31 mouse cellular contexts compared by ENCODE assay signal in genomic region chr11:69933066-69933465, GRCm38 (mm10). TPM values are rescaled to one million over a fixed set of nuclear protein-coding genes. Genes with fewer than 3 reads are reported as not detected.
"Had no signal": no experiment of that assay in that cellular context is flagged by ENCODE, and none has a peak within 500 bp of the region (broad histone marks: within the 10 kb centered on the region; RNA-seq: fewer than 3 reads in every experiment).

No protein-coding gene starts in this region.

- H3K4me3 ChIP-seq: embryonic facial prominence, embryonic 10.5 days; embryonic facial prominence, embryonic 12.5 days; embryonic facial prominence, embryonic 13.5 days; embryonic facial prominence, embryonic 15.5 days; erythroblast, embryonic 14.5 days; forebrain, embryonic 12.5 days; forebrain, embryonic 13.5 days; forebrain, embryonic 15.5 days; gastrocnemius, adult 2 months; heart, adult 2 months had no signal

- ATAC-seq: forebrain, embryonic 13.5 days; forebrain, embryonic 14.5 days; forebrain, embryonic 15.5 days; forebrain, embryonic 16.5 days; forebrain, postnatal 0 days had no signal

- H3K27ac ChIP-seq: embryonic facial prominence, embryonic 10.5 days; embryonic facial prominence, embryonic 12.5 days; embryonic facial prominence, embryonic 13.5 days; embryonic facial prominence, embryonic 15.5 days; forebrain, embryonic 12.5 days; forebrain, embryonic 13.5 days; forebrain, embryonic 15.5 days; heart, adult 2 months had no signal

- DNase-seq: cerebellum, adult 9-11 months; cerebellum, postnatal 10 days; cerebellum, postnatal 14 days; cerebellum, postnatal 25 days; cerebellum, postnatal 36 days; embryo, embryonic 11 days; forebrain, postnatal 0 days; gastrocnemius, adult 2 months; gastrocnemius, postnatal 10 days; gastrocnemius, postnatal 14 days; gastrocnemius, postnatal 25 days; gastrocnemius, postnatal 36 days; heart, adult 11 months; heart, adult 18-20 months; heart, adult 2 months had no signal

- H3K36me3 ChIP-seq: embryonic facial prominence, embryonic 10.5 days; embryonic facial prominence, embryonic 12.5 days; embryonic facial prominence, embryonic 13.5 days; embryonic facial prominence, embryonic 15.5 days; forebrain, embryonic 10.5 days; forebrain, embryonic 12.5 days; forebrain, embryonic 15.5 days had no signal

- H3K9me3 ChIP-seq: embryonic facial prominence, embryonic 10.5 days; embryonic facial prominence, embryonic 12.5 days; embryonic facial prominence, embryonic 13.5 days; embryonic facial prominence, embryonic 15.5 days; forebrain, embryonic 10.5 days; forebrain, embryonic 12.5 days; forebrain, embryonic 13.5 days; forebrain, embryonic 15.5 days had no signal

- H3K4me2 ChIP-seq: embryonic facial prominence, embryonic 12.5 days; embryonic facial prominence, embryonic 13.5 days; embryonic facial prominence, embryonic 15.5 days; forebrain, embryonic 12.5 days; forebrain, embryonic 13.5 days; forebrain, embryonic 15.5 days had no signal

- H3K9ac ChIP-seq: embryonic facial prominence, embryonic 12.5 days; embryonic facial prominence, embryonic 15.5 days; forebrain, embryonic 12.5 days; forebrain, embryonic 13.5 days; forebrain, embryonic 15.5 days; forebrain, postnatal 0 days had no signal

RNA-seq across cellular contexts. Expression of gene Ybx2, which starts 2.5 kb away (rescaled TPM):
- total RNA-seq: common myeloid progenitor, adult 5-6 weeks had no signal

RNA-seq across cellular contexts. Expression of gene Slc2a4, which starts 14.9 kb away (rescaled TPM):
- total RNA-seq: granulocyte monocyte progenitor cell, adult 5-6 weeks had no signal

RNA-seq across cellular contexts. Expression of gene Cldn7, which starts 31.5 kb away (rescaled TPM):
- total RNA-seq: common myeloid progenitor, adult 5-6 weeks; forebrain, postnatal 0 days; gastrocnemius, adult 18-20 months; gastrocnemius, adult 2 months; gastrocnemius, adult 8-10 months; gastrocnemius, postnatal 36 days; granulocyte monocyte progenitor cell, adult 5-6 weeks; heart, adult 2 months had no signal
- polyA plus RNA-seq: cortical plate, adult 2 months; erythroblast, embryonic 14.5 days; forebrain, embryonic 14.5 days; forebrain, embryonic 16.5 days had no signal
